Mouse (Mus musculus): ENCODE data around the gene Slc15a2. TPM values are rescaled to one million over a fixed set of nuclear protein-coding genes. Genes with fewer than 3 reads are reported as not detected.
A peak's percentile ranks its signal among the peaks of the same experiment; 100 is the strongest.

Gene Slc15a2
- 2.3 and 5.5 TPM in 2 replicates for polyA plus RNA-seq (2014; fragmentation: Nextera tagmentation; extraction: Ambion mirVana)

DNA sequence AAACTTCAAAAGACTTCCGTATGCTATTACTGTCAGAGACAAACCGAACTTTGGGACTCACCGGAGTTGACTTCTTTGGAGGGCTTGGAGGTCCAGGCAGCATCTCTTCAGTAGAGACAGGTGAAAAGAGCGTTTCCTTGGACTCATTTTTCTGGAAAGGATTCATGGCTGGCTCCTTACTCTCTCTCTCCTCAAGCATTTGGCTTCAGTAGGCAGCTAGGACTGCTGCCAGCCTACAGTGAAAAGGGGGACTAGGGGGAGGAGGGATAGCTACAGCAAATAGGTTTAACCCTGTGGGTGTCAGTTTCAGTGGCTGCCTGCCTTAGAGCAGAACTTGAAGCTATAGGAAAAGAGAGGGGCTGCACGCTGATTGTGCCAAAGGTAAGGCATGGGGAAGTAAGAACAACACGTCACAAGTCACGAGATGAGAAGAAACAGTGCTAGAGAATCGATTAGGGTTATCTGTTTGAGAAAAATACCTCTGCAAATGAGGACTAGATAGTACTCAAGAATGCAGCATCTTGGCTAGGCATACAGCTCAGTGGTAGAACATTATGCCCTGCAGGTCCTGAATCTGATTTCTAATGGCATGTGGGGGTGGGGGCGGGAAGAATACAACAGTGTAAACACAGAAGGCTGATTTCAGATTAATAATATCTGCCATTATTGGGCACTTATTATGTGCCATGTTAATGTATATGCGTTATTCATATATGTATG, at the start of gene Slc15a2:
Gene Slc15a2 (minus strand): TSS at position 369 of the 720 bp plus-strand sequence.
- Histone ChIP-seq H3K4me2 (ENCODE audit: low read length) (peak within 1 kb of the TSS; percentile 14; the same call in 1 of the 2 replicates), H3K36me3 (ENCODE audit: control insufficient read depth, insufficient read depth, low read length) (no peaks in the 10 kb centered on the region), H3K27ac (ENCODE audit: low read depth) (no peak within 1 kb of the TSS), H3K9ac (ENCODE audit: low read length) (no peak within 1 kb of the TSS), H3K9me3 (ENCODE audit: control insufficient read depth, low read length) (no peaks in the 10 kb centered on the region), H3K4me1 (replicated peaks; ENCODE audit: control insufficient read depth, insufficient read depth, low read length) (no peaks in the 10 kb centered on the region), H3K27me3 (replicated peaks; ENCODE audit: control insufficient read depth, insufficient read depth, low read length) (no peaks in the 10 kb centered on the region), H3K4me3 (ENCODE audit: low read depth, low read length) (no peak within 1 kb of the TSS)
- 64% methylated on average over 10 of the region's 10 CpGs for WGBS
- DNase-seq (ENCODE audit: low spot score) = no peak
- no peak for ATAC-seq (replicated peaks; ENCODE audit: low FRiP score, low TSS enrichment, low read depth)

DNA sequence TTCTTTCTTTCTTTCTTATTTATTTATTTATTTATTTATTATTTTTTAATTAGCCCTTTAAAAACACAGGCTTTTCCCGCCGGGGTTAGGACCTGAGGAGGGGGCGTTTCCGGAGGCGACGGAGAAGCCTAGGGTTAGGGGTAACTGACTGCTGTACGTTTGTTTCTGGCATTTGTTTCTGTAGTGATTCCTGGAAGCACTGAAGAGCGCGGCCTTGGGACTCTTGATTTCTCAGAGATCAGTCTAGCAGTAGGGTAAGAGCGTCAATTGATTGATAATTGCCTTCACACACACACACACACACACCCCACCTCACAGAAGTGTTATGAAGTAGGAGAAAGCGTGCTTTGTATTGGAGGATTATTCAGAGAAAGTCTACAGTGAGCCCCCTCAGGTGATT, 44.1 kb upstream of the Slc15a2 start:
- H3K4me1 ChIP-seq (replicated peaks; ENCODE audit: control insufficient read depth, insufficient read depth, low read length) = no peaks in the 10 kb centered on the region
- peak overlapping the region; percentile 88 for H3K4me3 ChIP-seq (ENCODE audit: low read depth, low read length)
- no peaks in the 10 kb centered on the region for H3K9me3 ChIP-seq (ENCODE audit: control insufficient read depth, low read length)
- DNase-seq (ENCODE audit: low spot score) (no peak), ATAC-seq (replicated peaks; ENCODE audit: low FRiP score, low TSS enrichment, low read depth) (peak; percentile 22; the same call in 1 of the 2 replicates)
- peaks cover 3% of the 10 kb centered on the region; the same call in 1 of the 2 replicates for H3K36me3 ChIP-seq (ENCODE audit: control insufficient read depth, insufficient read depth, low read length)
- H3K27ac ChIP-seq (ENCODE audit: low read depth) = no peak overlapping the region
- 5% methylated on average over 11 of the region's 11 CpGs for WGBS
- peak overlapping the region; percentile 79 for H3K4me2 ChIP-seq (ENCODE audit: low read length)
- H3K9ac ChIP-seq (ENCODE audit: low read length) = peak overlapping the region; percentile 84
- no peaks in the 10 kb centered on the region; the same call in 1 of the 2 replicates for H3K27me3 ChIP-seq (replicated peaks; ENCODE audit: control insufficient read depth, insufficient read depth, low read length)

- under 1% methylated on average over 64 of the region's 64 CpGs for WGBS
- H3K27ac ChIP-seq (ENCODE audit: low read depth) = 0 out of 2 replicates have a peak within 1 kb of the TSS, but pooled peaks have one; percentile 23
- no peaks in the 10 kb centered on the region for H3K4me1 ChIP-seq (replicated peaks; ENCODE audit: control insufficient read depth, insufficient read depth, low read length)
- H3K9me3 ChIP-seq (ENCODE audit: control insufficient read depth, low read length) = no peaks in the 10 kb centered on the region
- H3K36me3 ChIP-seq (ENCODE audit: control insufficient read depth, insufficient read depth, low read length) = peaks cover 3% of the 10 kb centered on the region; the same call in 1 of the 2 replicates
- peak within 1 kb of the TSS; percentile 88 for H3K4me3 ChIP-seq (ENCODE audit: low read depth, low read length)
- no peaks in the 10 kb centered on the region; the same call in 1 of the 2 replicates for H3K27me3 ChIP-seq (replicated peaks; ENCODE audit: control insufficient read depth, insufficient read depth, low read length)
- DNase-seq (ENCODE audit: low spot score) (peak; percentile 91), ATAC-seq (replicated peaks; ENCODE audit: low FRiP score, low TSS enrichment, low read depth) (peak; percentile 96)
- peak within 1 kb of the TSS; percentile 79 for H3K4me2 ChIP-seq (ENCODE audit: low read length)
- H3K9ac ChIP-seq (ENCODE audit: low read length) = peak within 1 kb of the TSS; percentile 84
These were observed 43.5 kb upstream of the Slc15a2 start, which contains the start of gene Iqcb1 for GRCm38 (mm10) chr16:36828054-36828786. Iqcb1 (plus strand) TSS chr16:36828385.

- WGBS = 6% methylated on average over 11 of the region's 11 CpGs
- H3K4me1 ChIP-seq (replicated peaks; ENCODE audit: control insufficient read depth, insufficient read depth, low read length) = no peaks in the 10 kb centered on the region
- no peaks in the 10 kb centered on the region; the same call in 1 of the 2 replicates for H3K27me3 ChIP-seq (replicated peaks; ENCODE audit: control insufficient read depth, insufficient read depth, low read length)
- ATAC-seq (replicated peaks; ENCODE audit: low FRiP score, low TSS enrichment, low read depth) (no peak), DNase-seq (ENCODE audit: low spot score) (no peak)
- H3K36me3 ChIP-seq (ENCODE audit: control insufficient read depth, insufficient read depth, low read length) = peaks cover 3% of the 10 kb centered on the region; the same call in 1 of the 2 replicates
- peak overlapping the region; percentile 79 for H3K4me2 ChIP-seq (ENCODE audit: low read length)
- H3K9me3 ChIP-seq (ENCODE audit: control insufficient read depth, low read length) = no peaks in the 10 kb centered on the region
- H3K27ac ChIP-seq (ENCODE audit: low read depth) = no peak overlapping the region
- H3K4me3 ChIP-seq (ENCODE audit: low read depth, low read length) = peak overlapping the region; percentile 88
- peak overlapping the region; percentile 84 for H3K9ac ChIP-seq (ENCODE audit: low read length)
These were observed 42.9 kb upstream of the Slc15a2 start for GRCm38 (mm10) chr16:36827611-36828053.

DNA sequence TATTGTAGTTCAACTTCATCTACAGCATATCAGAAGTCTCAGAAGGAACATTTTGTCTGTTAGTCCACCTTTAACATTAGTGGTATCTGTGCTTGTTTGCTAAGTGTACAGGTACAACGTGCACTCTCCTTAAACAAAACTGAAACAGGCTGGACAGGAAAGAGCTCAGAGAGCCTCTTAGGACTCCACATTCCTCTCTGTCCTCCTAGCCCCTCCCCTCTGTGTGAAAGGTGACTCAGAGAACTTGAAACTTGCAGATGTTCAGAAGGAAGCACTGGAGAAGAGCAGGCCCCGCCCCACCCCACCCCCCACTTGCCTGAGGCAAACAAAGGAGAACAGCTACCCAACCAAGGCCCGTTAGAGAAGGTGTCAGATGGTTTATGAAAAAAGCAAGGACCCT, 36.7 kb upstream of the Slc15a2 start:
- no peak overlapping the region for H3K4me3 ChIP-seq (ENCODE audit: low read depth, low read length)
- peak; percentile 78 for ATAC-seq (replicated peaks; ENCODE audit: low FRiP score, low TSS enrichment, low read depth)
- no peaks in the 10 kb centered on the region for H3K27me3 ChIP-seq (replicated peaks; ENCODE audit: control insufficient read depth, insufficient read depth, low read length)
- H3K9me3 ChIP-seq (ENCODE audit: control insufficient read depth, low read length) = no peaks in the 10 kb centered on the region
- no peak overlapping the region for H3K4me2 ChIP-seq (ENCODE audit: low read length)
- no peaks in the 10 kb centered on the region for H3K4me1 ChIP-seq (replicated peaks; ENCODE audit: control insufficient read depth, insufficient read depth, low read length)
- WGBS = 2% methylated on average over 3 of the region's 3 CpGs
- H3K36me3 ChIP-seq (ENCODE audit: control insufficient read depth, insufficient read depth, low read length) = no peaks in the 10 kb centered on the region
- no peak overlapping the region for H3K9ac ChIP-seq (ENCODE audit: low read length)
- no peak overlapping the region for H3K27ac ChIP-seq (ENCODE audit: low read depth)
- DNase-seq (ENCODE audit: low spot score) = no peak

- no peak for DNase-seq (ENCODE audit: low spot score)
- Histone ChIP-seq H3K9me3 (ENCODE audit: control insufficient read depth, low read length) (no peaks in the 10 kb centered on the region), H3K36me3 (ENCODE audit: control insufficient read depth, insufficient read depth, low read length) (no peaks in the 10 kb centered on the region), H3K4me3 (ENCODE audit: low read depth, low read length) (no peak overlapping the region), H3K27me3 (replicated peaks; ENCODE audit: control insufficient read depth, insufficient read depth, low read length) (no peaks in the 10 kb centered on the region), H3K4me2 (ENCODE audit: low read length) (no peak overlapping the region), H3K4me1 (replicated peaks; ENCODE audit: control insufficient read depth, insufficient read depth, low read length) (no peaks in the 10 kb centered on the region), H3K27ac (ENCODE audit: low read depth) (no peak overlapping the region), H3K9ac (ENCODE audit: low read length) (no peak overlapping the region)
- no peak for ATAC-seq (replicated peaks; ENCODE audit: low FRiP score, low TSS enrichment, low read depth)
- WGBS = 67% methylated on average over 3 of the region's 3 CpGs
These were observed 36.0 kb upstream of the Slc15a2 start for GRCm38 (mm10) chr16:36820747-36821146.

GRCm38 (mm10) chr16:36820016-36820415, 35.3 kb upstream of the Slc15a2 start:
- Histone ChIP-seq H3K36me3 (ENCODE audit: control insufficient read depth, insufficient read depth, low read length) (no peaks in the 10 kb centered on the region), H3K4me1 (replicated peaks; ENCODE audit: control insufficient read depth, insufficient read depth, low read length) (no peaks in the 10 kb centered on the region), H3K27ac (ENCODE audit: low read depth) (no peak overlapping the region), H3K4me2 (ENCODE audit: low read length) (no peak overlapping the region), H3K9ac (ENCODE audit: low read length) (no peak overlapping the region), H3K27me3 (replicated peaks; ENCODE audit: control insufficient read depth, insufficient read depth, low read length) (no peaks in the 10 kb centered on the region), H3K4me3 (ENCODE audit: low read depth, low read length) (no peak overlapping the region), H3K9me3 (ENCODE audit: control insufficient read depth, low read length) (no peaks in the 10 kb centered on the region)
- WGBS = 83% methylated on average over 6 of the region's 6 CpGs
- ATAC-seq (replicated peaks; ENCODE audit: low FRiP score, low TSS enrichment, low read depth) (no peak), DNase-seq (ENCODE audit: low spot score) (no peak)

DNA sequence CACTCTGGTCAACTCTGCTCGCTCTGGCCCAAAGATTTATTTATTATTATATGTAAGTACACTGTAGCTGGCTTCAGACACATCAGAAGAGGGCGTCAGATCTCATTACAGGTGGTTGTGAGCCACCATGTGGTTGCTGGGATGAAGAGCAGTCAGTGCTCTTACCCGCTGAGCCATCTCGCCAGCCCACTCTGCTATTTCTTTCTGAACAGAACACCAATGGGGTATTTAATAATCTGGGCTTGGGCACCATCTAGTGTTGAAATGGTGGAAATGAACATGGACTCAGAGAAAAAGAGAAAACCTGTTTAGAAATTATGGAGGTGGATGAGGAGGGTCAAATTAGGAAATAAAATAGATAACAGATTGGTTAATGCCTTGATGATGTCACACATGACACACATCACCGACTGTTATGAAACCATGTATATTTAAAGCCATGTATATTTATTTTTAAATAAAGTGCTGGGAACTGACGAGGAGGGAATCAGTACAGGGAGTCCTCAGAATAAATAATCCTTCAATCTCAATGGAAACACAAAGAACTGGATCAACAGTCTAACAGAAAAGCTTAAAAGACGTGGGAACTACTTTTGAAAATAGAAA, 32.7 kb upstream of the Slc15a2 start:
- Histone ChIP-seq H3K36me3 (ENCODE audit: control insufficient read depth, insufficient read depth, low read length) (no peaks in the 10 kb centered on the region), H3K27me3 (replicated peaks; ENCODE audit: control insufficient read depth, insufficient read depth, low read length) (no peaks in the 10 kb centered on the region), H3K4me1 (replicated peaks; ENCODE audit: control insufficient read depth, insufficient read depth, low read length) (no peaks in the 10 kb centered on the region), H3K9ac (ENCODE audit: low read length) (no peak overlapping the region), H3K4me2 (ENCODE audit: low read length) (no peak overlapping the region), H3K4me3 (ENCODE audit: low read depth, low read length) (no peak overlapping the region), H3K27ac (ENCODE audit: low read depth) (no peak overlapping the region), H3K9me3 (ENCODE audit: control insufficient read depth, low read length) (no peaks in the 10 kb centered on the region)
- DNase-seq (ENCODE audit: low spot score) (peak; percentile 52), ATAC-seq (replicated peaks; ENCODE audit: low FRiP score, low TSS enrichment, low read depth) (peak; percentile 80)
- WGBS = 15% methylated on average over 7 of the region's 7 CpGs
